ENCODE assay signal across 8 mouse cellular contexts in the genomic region with DNA sequence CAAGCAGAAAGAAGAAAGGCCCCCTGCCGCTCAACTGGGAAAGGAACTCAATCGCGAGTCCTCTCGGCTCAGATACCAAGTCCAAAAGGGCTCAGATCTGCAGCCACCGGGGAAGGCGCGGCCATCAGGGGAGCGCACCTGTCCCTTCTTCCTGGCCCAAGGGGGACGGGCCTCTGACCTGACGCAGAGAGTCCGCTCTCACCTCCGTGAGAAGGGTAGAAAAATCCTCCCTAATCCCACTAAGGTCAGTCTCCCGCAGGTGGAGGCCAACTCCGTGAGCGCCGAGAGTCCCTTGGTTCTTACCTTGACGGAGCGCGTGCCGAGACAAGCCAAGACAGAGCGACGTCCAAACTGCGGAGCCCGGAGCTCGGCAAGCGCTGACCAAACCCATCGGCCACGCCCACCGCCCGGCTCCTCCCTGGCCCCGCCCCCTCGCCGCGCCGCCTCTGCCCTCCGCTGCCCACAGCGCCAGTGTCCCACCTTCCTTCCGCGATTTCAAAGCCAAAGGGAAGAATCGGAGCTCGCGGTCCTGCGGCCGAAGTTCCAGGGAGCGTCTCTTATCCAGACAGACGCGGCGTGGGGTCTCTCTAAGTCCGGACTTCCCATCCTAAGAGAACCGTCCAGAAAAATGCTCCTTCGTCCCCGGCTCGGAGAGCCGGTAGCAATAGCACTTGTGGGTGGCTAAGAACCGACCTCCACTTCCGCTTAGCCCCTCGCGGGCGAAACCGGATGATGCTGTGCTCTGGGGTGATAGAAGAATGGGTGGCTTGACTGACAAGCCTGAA. TPM values are rescaled to one million over a fixed set of nuclear protein-coding genes. Genes with fewer than 3 reads are reported as not detected.
DNase-seq lines count a peak whose midpoint lies in the region; ATAC-seq and TF ChIP-seq lines count a peak whose summit lies in the region.

A gene (minus strand): TSS at position 393 of the 785 bp plus-strand sequence.

- no peak for TF ChIP-seq CTCF in C2C12 (IDR thresholded peaks at IDR 0.05; ENCODE audit: control insufficient read depth, insufficient read depth, insufficient read length)
- no peak for TF ChIP-seq CTCF in brain, embryonic 14.5 days (IDR thresholded peaks at IDR 0.05; ENCODE audit: borderline replicate concordance, extremely low read depth, insufficient read depth, insufficient read length)

- H3K79me2 ChIP-seq in C2C12 (ENCODE audit: control insufficient read depth, insufficient read depth), result no peaks in the 10 kb centered on the region

- no peak for TF ChIP-seq POLR2A in brain, embryonic 14.5 days (IDR thresholded peaks at IDR 0.05; ENCODE audit: borderline replicate concordance, extremely low read depth, insufficient read depth, insufficient read length, poor library complexity, severe bottlenecking)

- H3K4me2 ChIP-seq in heart, embryonic 11.5 days, result peak within 1 kb of the TSS; percentile 85
- peak within 1 kb of the TSS; percentile 96 for H3K4me2 ChIP-seq in kidney, embryonic 16.5 days (replicated peaks; ENCODE audit: low read depth, low read length)
- peak within 1 kb of the TSS; percentile 75 for H3K4me2 ChIP-seq in liver, embryonic 12.5 days

- peak within 1 kb of the TSS; percentile 54 for H3K27ac ChIP-seq in heart, embryonic 11.5 days (ENCODE audit: low read depth, low read length)
- peak within 1 kb of the TSS; percentile 75 for H3K27ac ChIP-seq in kidney, embryonic 16.5 days (ENCODE audit: low read length)
- no peak within 1 kb of the TSS; the same call in 1 of the 2 replicates for H3K27ac ChIP-seq in liver, embryonic 12.5 days

- peak within 1 kb of the TSS; percentile 72 for H3K9ac ChIP-seq in heart, embryonic 11.5 days (ENCODE audit: low read depth, low read length)
- peak within 1 kb of the TSS; percentile 73 for H3K9ac ChIP-seq in kidney, embryonic 16.5 days (replicated peaks; ENCODE audit: low read length)
- peak within 1 kb of the TSS; percentile 61 for H3K9ac ChIP-seq in liver, embryonic 12.5 days

- H3K4me1 ChIP-seq in erythroblast, embryonic 14.5 days (ENCODE audit: control insufficient read depth), result peaks cover 8% of the 10 kb centered on the region
- no peaks in the 10 kb centered on the region; the same call in 1 of the 2 replicates for H3K4me1 ChIP-seq in heart, embryonic 11.5 days (ENCODE audit: control insufficient read depth, insufficient read depth, low read length)
- peaks cover 32% of the 10 kb centered on the region for H3K4me1 ChIP-seq in kidney, embryonic 16.5 days (ENCODE audit: insufficient read depth, low read length)
- H3K4me1 ChIP-seq in liver, embryonic 12.5 days, result peaks cover 39% of the 10 kb centered on the region

- peak; percentile 87 for DNase-seq in brain, embryonic 14.5 days (ENCODE audit: low read depth)
- peak; percentile 75 for DNase-seq in naive thymus-derived CD4-positive, alpha-beta T cell, adult 2 months (ENCODE audit: low read depth)
- DNase-seq in splenic B cell, adult 2 months (ENCODE audit: low read depth, low spot score), result peak; percentile 91

- H3K4me3 ChIP-seq in C2C12 (ENCODE audit: insufficient read depth, poor library complexity, severe bottlenecking), result peak within 1 kb of the TSS; percentile 34
- peak within 1 kb of the TSS; percentile 59 for H3K4me3 ChIP-seq in erythroblast, embryonic 14.5 days (replicated peaks)
- H3K4me3 ChIP-seq in heart, embryonic 11.5 days (ENCODE audit: low read depth, low read length), result peak within 1 kb of the TSS; percentile 64
- peak within 1 kb of the TSS; percentile 69 for H3K4me3 ChIP-seq in kidney, embryonic 16.5 days (ENCODE audit: low read length)
- H3K4me3 ChIP-seq in liver, embryonic 12.5 days, result peak within 1 kb of the TSS; percentile 62

- peak within 1 kb of the TSS; percentile 45 for H3ac ChIP-seq in C2C12 (ENCODE audit: control insufficient read depth, insufficient read length, low read depth)

- no peaks in the 10 kb centered on the region for H3K36me3 ChIP-seq in C2C12 (ENCODE audit: control insufficient read depth, insufficient read depth)
- no peaks in the 10 kb centered on the region for H3K36me3 ChIP-seq in erythroblast, embryonic 14.5 days (ENCODE audit: control insufficient read depth)
- H3K36me3 ChIP-seq in heart, embryonic 11.5 days (ENCODE audit: control insufficient read depth, insufficient read depth, low read length), result no peaks in the 10 kb centered on the region
- H3K36me3 ChIP-seq in kidney, embryonic 16.5 days (ENCODE audit: insufficient read depth, low read length), result no peaks in the 10 kb centered on the region
- H3K36me3 ChIP-seq in liver, embryonic 12.5 days, result no peaks in the 10 kb centered on the region
- no peaks in the 10 kb centered on the region for H3K36me3 ChIP-seq in splenic B cell, adult 2 months (ENCODE audit: control insufficient read depth, insufficient read depth, low read length, poor library complexity, severe bottlenecking)

- H3K9me3 ChIP-seq in erythroblast, embryonic 14.5 days (ENCODE audit: control insufficient read depth, low read length), result peaks cover 4% of the 10 kb centered on the region
- H3K9me3 ChIP-seq in heart, embryonic 11.5 days (replicated peaks; ENCODE audit: control insufficient read depth, low read length), result peaks cover 2% of the 10 kb centered on the region; the same call in 1 of the 2 replicates
- 0 out of 2 replicates have a peak, but pooled peaks cover 2% of the 10 kb centered on the region for H3K9me3 ChIP-seq in kidney, embryonic 16.5 days (ENCODE audit: low read length)
- no peaks in the 10 kb centered on the region for H3K9me3 ChIP-seq in liver, embryonic 12.5 days (replicated peaks)

- peak; percentile 93 for ATAC-seq in heart, embryonic 11.5 days (replicated peaks; ENCODE audit: insufficient number of reproducible peaks, low FRiP score, low TSS enrichment)
- peak; percentile 93 for ATAC-seq in kidney, embryonic 16.5 days (ENCODE audit: low FRiP score, low TSS enrichment)
- ATAC-seq in liver, embryonic 12.5 days, result peak; percentile 86

- H3K79me3 ChIP-seq in C2C12 (ENCODE audit: low read depth), result no peaks in the 10 kb centered on the region

- no peaks in the 10 kb centered on the region for H3K27me3 ChIP-seq in C2C12 (ENCODE audit: control insufficient read depth, insufficient read depth, insufficient read length)
- peaks cover 57% of the 10 kb centered on the region for H3K27me3 ChIP-seq in erythroblast, embryonic 14.5 days (ENCODE audit: control insufficient read depth)
- H3K27me3 ChIP-seq in heart, embryonic 11.5 days (ENCODE audit: control insufficient read depth, insufficient read depth, low read length), result peaks cover 4% of the 10 kb centered on the region; the same call in 1 of the 2 replicates
- peaks cover 7% of the 10 kb centered on the region; the same call in 1 of the 2 replicates for H3K27me3 ChIP-seq in kidney, embryonic 16.5 days (ENCODE audit: insufficient read depth, low read length)
- peaks cover 46% of the 10 kb centered on the region for H3K27me3 ChIP-seq in liver, embryonic 12.5 days (replicated peaks)
- H3K27me3 ChIP-seq in splenic B cell, adult 2 months (ENCODE audit: control insufficient read depth, insufficient read depth, low read length, poor library complexity, severe bottlenecking), result no peaks in the 10 kb centered on the region

- WGBS in heart, embryonic 11.5 days (ENCODE audit: insufficient replicate concordance), result under 1% methylated on average over 59 of the region's 60 CpGs
- under 1% methylated on average over 60 of the region's 60 CpGs for WGBS in kidney, embryonic 16.5 days
- under 1% methylated on average over 60 of the region's 60 CpGs for WGBS in liver, embryonic 12.5 days (ENCODE audit: insufficient replicate concordance)

TF ChIP-seq in C2C12, 6 proteins besides CTCF, POLR2A, EP300 and RAD21:
- TF ChIP-seq CEBPB (IDR thresholded peaks at IDR 0.05; ENCODE audit: low read depth), result no peak
- TF ChIP-seq FOSL1 (IDR thresholded peaks at IDR 0.05; ENCODE audit: insufficient read depth, low read length, poor library complexity, severe bottlenecking), result no peak

RNA-seq across cellular contexts. Expression of the gene that starts here (rescaled TPM):
- 0.88 TPM for polyA plus RNA-seq in C2C12 (2012; fragmentation: generic; extraction: Trizol)
- polyA plus RNA-seq in brain, embryonic 14.5 days (2012; rRNA removed), result 2.9 and 3.9 TPM in 2 replicates
- polyA plus RNA-seq in erythroblast, embryonic 14.5 days (2012), result not detected in 2 replicates
- 11.9 and 14.5 TPM in 2 replicates for polyA plus RNA-seq in heart, embryonic 11.5 days (2014; fragmentation: Nextera tagmentation; extraction: Ambion mirVana)
- 11.2 and 12.1 TPM in 2 replicates for polyA plus RNA-seq in kidney, embryonic 16.5 days (2015; fragmentation: Nextera tagmentation; extraction: Ambion mirVana)
- polyA plus RNA-seq in liver, embryonic 12.5 days (2016; fragmentation: Nextera tagmentation; extraction: Ambion mirVana), result 5.3 and 7.3 TPM in 2 replicates
